Mouse (Mus musculus) right cerebral cortex, postnatal 4 days (tissue): ENCODE data around the gene Mctp1.
"Not testable (repeated sequence)": the region's sequence is repeated elsewhere in the genome, so short reads cannot be mapped to it uniquely, and the experiment has no call there.

Experiments used
- DNase-seq: peaks from one replicate; pipeline ENCODE4 v3.0.0-alpha.2; 2022

Gene Mctp1

GRCm38 (mm10) chr13:76971046-76971445 lies 586.7 kb downstream of the Mctp1 start:
- DNase-seq: not testable (repeated sequence)

GRCm38 (mm10) chr13:77002628-77003027 lies 618.3 kb downstream of the Mctp1 start:
- DNase-seq: no peak

- no peak for DNase-seq
Observed at GRCm38 (mm10) chr13:77003684-77004083, 619.3 kb downstream of the Mctp1 start.

GRCm38 (mm10) chr13:77018851-77019250 lies 634.5 kb downstream of the Mctp1 start:
- no peak for DNase-seq

- no peak for DNase-seq
Observed at GRCm38 (mm10) chr13:77029594-77029993, 645.3 kb downstream of the Mctp1 start.

- DNase-seq: no peak
Observed at GRCm38 (mm10) chr13:77043375-77043774, 659.0 kb downstream of the Mctp1 start.

- DNase-seq: no peak
Observed at GRCm38 (mm10) chr13:77045375-77045774, 661.0 kb downstream of the Mctp1 start.

- peak; percentile 25 for DNase-seq
Observed at GRCm38 (mm10) chr13:77046416-77046815, 662.1 kb downstream of the Mctp1 start.

GRCm38 (mm10) chr13:77047179-77047931 lies 663.0 kb downstream of the Mctp1 start:
- DNase-seq: peak; percentile 17

GRCm38 (mm10) chr13:77048461-77048860 lies 664.1 kb downstream of the Mctp1 start:
- DNase-seq: no peak

- no peak for DNase-seq
Observed at GRCm38 (mm10) chr13:77049736-77050135, 665.4 kb downstream of the Mctp1 start.

- no peak for DNase-seq
Observed at GRCm38 (mm10) chr13:77063221-77063620, 678.9 kb downstream of the Mctp1 start.

GRCm38 (mm10) chr13:77068847-77069246 lies 684.5 kb downstream of the Mctp1 start:
- DNase-seq: no peak

- no peak for DNase-seq
Observed at GRCm38 (mm10) chr13:77072030-77072429, 687.7 kb downstream of the Mctp1 start.
